Mouse (Mus musculus): Measurements from ENCODE around the gene Il23a.
"Not testable (repeated sequence)": the region's sequence is repeated elsewhere in the genome, so short reads cannot be mapped to it uniquely, and the experiment has no call there.

Il23a gene

GRCm38 (mm10) chr10:128263393-128264310 is 34.9 kb downstream of the Il23a start:
- DNase-seq: no peak

- DNase-seq: no peak
Observed at GRCm38 (mm10) chr10:128262300-128262699, 36.3 kb downstream of the Il23a start.

GRCm38 (mm10) chr10:128260376-128260775 is 38.2 kb downstream of the Il23a start:
- DNase-seq: not testable (repeated sequence)

GRCm38 (mm10) chr10:128259946-128260345 is 38.6 kb downstream of the Il23a start:
- DNase-seq: no peak

DNA sequence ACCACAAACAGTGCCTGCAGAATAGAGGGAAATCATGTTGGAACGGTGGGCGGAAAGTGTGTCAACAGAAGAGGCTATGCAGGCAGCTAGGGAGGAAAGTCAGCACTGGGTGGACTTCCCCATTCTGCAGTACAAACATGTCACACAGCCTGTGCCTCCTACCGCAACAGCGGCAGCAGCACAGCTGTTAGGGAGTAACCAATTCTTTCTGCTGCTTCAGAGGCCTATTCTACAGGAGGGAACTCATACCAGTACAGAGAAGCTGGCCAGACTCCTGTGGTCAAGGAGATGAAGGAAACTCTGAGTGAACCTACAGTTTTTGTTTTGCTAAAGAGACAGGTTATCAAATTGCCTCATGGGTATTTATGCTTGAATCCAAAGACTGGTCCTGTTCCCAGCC is 39.6 kb downstream of the Il23a start:
- no peak for DNase-seq

DNA sequence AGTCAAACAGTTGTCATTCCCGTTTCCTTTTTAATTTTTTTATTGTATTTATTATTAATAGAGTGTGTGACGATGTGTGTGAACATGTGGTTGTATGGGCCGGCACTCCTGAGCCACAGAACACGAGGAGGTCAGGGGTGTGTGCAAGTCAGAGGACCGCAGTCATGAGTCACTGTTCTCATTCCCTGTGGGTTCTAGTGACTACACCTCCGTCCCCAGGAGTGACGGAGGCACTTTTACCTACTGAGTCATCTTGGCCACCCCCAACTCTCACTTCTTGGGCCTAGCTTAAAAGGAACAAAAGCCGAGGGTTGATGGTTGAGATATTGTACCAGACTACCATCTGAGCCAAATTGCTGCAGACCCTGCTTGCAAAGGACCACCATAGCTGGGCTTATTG is 42.2 kb downstream of the Il23a start:
- no peak for DNase-seq

DNA sequence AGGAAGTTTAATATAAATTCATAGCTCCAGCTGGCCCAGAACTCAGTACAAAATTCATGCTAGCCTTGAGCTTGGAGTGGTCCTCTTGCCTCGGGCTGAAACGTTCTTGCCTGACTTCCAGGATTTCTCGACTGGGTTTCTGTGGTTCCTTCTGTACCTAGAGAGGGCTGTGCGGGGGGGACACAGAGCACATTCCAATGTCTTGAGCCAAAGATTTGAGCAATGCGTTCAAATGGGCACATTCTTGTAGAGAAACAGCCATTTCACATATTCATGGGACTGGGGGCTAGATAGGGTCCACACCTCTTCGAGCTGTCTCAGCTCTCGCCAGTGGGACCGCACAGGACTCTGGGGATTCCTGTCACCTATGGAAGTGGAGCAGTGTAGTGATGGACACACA is 42.6 kb downstream of the Il23a start:
- DNase-seq: no peak

DNA sequence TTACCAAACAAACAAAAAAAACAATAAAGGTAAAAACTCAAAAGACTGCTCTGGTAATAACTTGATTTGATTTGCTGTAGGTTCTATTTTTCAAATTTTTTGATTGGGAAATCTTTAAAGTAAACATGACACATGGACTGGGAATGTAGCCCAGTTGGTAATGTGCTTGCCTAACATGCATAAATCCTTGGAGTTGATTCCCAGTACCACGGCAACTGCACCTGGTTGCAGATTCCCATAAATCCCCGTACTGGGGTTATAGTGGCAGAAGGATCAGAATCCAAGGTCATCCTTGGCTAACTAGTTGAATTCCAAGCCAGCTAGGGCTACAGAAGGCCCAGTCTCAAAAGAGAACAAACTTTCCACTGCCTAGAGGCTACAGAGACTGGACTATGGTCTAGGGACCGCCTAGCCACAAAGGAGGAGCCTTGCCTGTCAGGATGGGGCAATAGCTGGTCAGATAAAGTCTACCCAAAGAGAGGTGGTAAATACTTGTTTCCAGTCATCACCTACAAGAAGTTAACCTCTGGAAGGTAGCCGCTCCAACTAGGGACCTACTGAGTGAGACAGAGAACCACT is 44.8 kb downstream of the Il23a start, which contains the start of gene Apon:
Gene Apon (plus strand): TSS at position 420 of the 579 bp plus-strand sequence.
- no peak for DNase-seq

DNA sequence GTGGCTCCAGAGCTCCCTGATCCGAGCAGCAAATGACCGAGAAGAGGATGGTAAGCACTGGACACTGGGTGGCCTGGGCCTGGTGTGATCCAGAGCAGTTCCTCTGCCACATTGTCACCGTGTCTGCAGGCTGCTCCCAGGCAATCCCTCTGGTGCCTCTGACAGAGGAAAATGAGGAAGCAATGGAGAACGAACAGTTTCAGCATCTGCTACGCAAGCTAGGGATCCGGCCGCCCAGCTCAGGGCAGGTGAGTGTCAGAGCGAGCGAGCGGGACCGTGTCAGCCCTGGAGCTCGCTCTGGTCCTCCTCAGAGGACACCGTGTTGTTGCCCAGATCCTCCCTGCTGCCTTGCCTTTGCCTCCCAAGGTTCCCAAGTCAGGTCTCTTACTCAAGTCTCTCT is 48.0 kb downstream of the Il23a start:
- DNase-seq: no peak

GRCm38 (mm10) chr10:128247020-128247732 is 51.4 kb downstream of the Il23a start:
- DNase-seq: no peak
